Mouse (Mus musculus): ENCODE measurements around the gene Crk. TPM values are rescaled to one million over a fixed set of nuclear protein-coding genes. Genes with fewer than 3 reads are reported as not detected.

The Crk gene
- total RNA-seq, 1 experiment from 2014 or later = 50.9 TPM

- peak; percentile 50 to 61 for ATAC-seq (replicated peaks in 1 of 2; ENCODE audit: insufficient read depth in 1 of 2, low FRiP score in 2 of 2, low TSS enrichment in 1 of 2, low read depth in 1 of 2, poor library complexity in 2 of 2, severe bottlenecking in 2 of 2)
Measured at GRCm38 (mm10) chr11:75653781-75654470, 25.1 kb upstream of the Crk start.

- 0 out of 4 replicates have a peak, but pooled peaks of 1 of the 2 experiments have one; percentile 0 for ATAC-seq (replicated peaks in 1 of 2; ENCODE audit: insufficient read depth in 1 of 2, low FRiP score in 2 of 2, low TSS enrichment in 1 of 2, low read depth in 1 of 2, poor library complexity in 2 of 2, severe bottlenecking in 2 of 2)
Measured at GRCm38 (mm10) chr11:75654471-75655390, 24.3 kb upstream of the Crk start.

GRCm38 (mm10) chr11:75655621-75656545 lies 23.2 kb upstream of the Crk start:
- ATAC-seq (replicated peaks in 1 of 2; ENCODE audit: insufficient read depth in 1 of 2, low FRiP score in 2 of 2, low TSS enrichment in 1 of 2, low read depth in 1 of 2, poor library complexity in 2 of 2, severe bottlenecking in 2 of 2) = no peak

DNA sequence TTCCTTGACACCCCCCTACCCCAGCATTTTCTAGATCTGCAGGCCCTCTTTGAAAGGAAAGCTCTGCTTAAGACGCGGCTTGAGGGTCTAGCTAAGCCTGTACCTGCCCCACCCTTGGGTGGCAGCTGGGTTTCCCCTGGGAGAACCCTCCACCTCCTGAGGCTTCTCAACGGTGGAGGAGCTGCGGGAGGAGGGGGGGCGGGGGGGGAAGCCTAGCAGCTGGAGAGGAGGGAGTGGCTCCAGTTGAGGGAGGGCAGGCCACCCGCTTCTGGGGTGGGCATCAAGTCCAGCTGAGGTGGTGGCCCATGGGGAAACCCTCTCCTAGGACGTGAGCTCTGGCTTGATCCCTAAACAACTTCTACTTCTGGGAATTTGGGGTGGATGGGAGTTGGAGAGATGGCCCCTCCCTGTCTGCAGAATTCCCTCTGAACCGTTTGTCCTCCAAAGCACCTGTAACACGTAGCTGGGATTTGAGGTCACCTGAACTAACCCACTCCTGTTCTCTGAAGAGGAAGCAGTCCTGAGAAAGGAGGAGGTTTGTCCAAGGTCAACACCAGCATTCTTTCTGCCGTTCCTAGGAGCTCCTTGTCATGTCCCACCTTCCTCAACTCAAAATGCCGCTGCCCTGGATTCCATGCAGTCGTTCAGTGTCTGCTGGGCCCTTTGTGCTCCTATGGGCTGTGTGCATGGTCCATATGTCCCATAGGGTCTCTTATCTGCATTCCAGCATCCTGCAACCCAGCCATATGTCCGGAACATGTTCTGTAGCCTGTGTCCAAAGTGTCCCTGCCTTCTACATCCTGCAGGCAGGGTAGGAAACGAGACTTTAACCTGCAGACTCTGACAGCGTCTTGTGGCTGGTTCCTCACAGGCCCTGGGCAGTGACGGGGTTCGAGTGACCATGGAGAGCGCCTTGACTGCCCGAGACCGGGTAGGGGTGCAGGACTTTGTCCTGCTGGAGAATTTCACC lies 22.2 kb upstream of the Crk start:
- ATAC-seq (replicated peaks in 1 of 2; ENCODE audit: insufficient read depth in 1 of 2, low FRiP score in 2 of 2, low TSS enrichment in 1 of 2, low read depth in 1 of 2, poor library complexity in 2 of 2, severe bottlenecking in 2 of 2) = no peak

GRCm38 (mm10) chr11:75657841-75658240 lies 21.2 kb upstream of the Crk start:
- ATAC-seq (replicated peaks in 1 of 2; ENCODE audit: insufficient read depth in 1 of 2, low FRiP score in 2 of 2, low TSS enrichment in 1 of 2, low read depth in 1 of 2, poor library complexity in 2 of 2, severe bottlenecking in 2 of 2) = no peak

- no peak for ATAC-seq (replicated peaks in 1 of 2; ENCODE audit: insufficient read depth in 1 of 2, low FRiP score in 2 of 2, low TSS enrichment in 1 of 2, low read depth in 1 of 2, poor library complexity in 2 of 2, severe bottlenecking in 2 of 2)
Measured at GRCm38 (mm10) chr11:75658311-75658710, 20.7 kb upstream of the Crk start.

GRCm38 (mm10) chr11:75658996-75659750 lies 19.9 kb upstream of the Crk start:
- ATAC-seq (replicated peaks in 1 of 2; ENCODE audit: insufficient read depth in 1 of 2, low FRiP score in 2 of 2, low TSS enrichment in 1 of 2, low read depth in 1 of 2, poor library complexity in 2 of 2, severe bottlenecking in 2 of 2) = no peak

DNA sequence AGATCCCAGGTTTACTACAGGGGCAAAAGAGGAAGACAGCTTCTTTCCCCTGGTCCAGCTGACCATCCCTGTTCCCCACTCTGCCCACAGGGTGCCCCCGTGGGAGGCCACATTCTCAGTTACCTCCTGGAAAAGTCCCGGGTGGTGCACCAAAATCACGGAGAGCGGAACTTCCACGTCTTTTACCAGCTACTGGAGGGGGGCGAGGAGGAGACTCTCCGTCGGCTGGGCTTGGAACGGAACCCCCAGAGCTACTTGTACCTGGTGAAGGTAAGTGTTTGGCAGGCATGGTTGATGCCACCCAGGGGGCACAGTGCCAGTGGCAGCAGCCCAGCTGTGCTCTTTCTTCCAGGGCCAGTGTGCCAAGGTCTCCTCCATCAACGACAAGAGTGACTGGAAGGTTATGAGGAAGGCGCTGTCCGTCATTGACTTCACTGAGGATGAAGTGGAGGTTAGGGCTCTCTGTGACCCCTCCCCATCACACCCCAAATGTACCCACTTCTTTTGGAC lies 18.9 kb upstream of the Crk start:
- ATAC-seq (replicated peaks in 1 of 2; ENCODE audit: insufficient read depth in 1 of 2, low FRiP score in 2 of 2, low TSS enrichment in 1 of 2, low read depth in 1 of 2, poor library complexity in 2 of 2, severe bottlenecking in 2 of 2) = no peak

DNA sequence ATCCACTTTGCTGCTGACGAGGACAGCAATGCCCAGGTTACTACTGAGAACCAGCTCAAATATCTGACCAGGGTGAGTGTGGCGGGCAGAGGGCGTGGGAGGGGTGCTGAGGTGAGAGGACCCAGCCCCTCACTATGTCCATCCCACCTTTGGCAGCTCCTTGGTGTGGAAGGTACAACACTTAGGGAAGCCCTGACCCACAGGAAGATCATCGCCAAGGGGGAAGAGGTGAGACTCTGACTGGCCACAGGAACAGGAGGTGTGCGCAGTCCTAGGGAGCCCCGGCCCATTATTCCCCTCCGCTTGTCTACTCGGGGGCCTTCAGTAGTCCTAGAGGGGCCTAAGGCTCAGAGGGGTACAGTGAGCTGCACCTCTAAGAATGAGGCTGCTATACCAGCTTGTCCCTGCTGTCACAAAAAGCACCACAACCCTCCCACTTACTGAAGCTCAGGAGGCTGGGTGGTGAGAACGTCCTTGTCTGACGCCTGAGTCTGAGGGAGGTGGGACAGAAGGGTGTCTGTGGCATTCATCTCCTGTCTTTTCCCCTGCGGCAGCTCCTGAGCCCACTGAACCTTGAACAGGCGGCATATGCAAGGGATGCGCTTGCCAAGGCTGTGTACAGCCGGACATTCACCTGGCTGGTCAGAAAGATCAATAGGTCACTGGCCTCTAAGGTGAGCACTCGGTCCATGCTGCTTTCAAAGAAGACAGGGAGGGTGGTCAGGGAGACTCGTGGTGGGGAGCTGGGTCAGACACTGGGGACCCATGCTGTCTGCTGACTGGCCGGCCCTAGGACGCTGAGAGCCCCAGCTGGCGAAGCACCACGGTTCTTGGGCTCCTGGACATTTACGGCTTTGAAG lies 17.9 kb upstream of the Crk start:
- no peak for ATAC-seq (replicated peaks in 1 of 2; ENCODE audit: insufficient read depth in 1 of 2, low FRiP score in 2 of 2, low TSS enrichment in 1 of 2, low read depth in 1 of 2, poor library complexity in 2 of 2, severe bottlenecking in 2 of 2)

- ATAC-seq (replicated peaks in 1 of 2; ENCODE audit: insufficient read depth in 1 of 2, low FRiP score in 2 of 2, low TSS enrichment in 1 of 2, low read depth in 1 of 2, poor library complexity in 2 of 2, severe bottlenecking in 2 of 2) = no peak
Measured at GRCm38 (mm10) chr11:75662131-75662530, 16.9 kb upstream of the Crk start.

- no peak for ATAC-seq (replicated peaks in 1 of 2; ENCODE audit: insufficient read depth in 1 of 2, low FRiP score in 2 of 2, low TSS enrichment in 1 of 2, low read depth in 1 of 2, poor library complexity in 2 of 2, severe bottlenecking in 2 of 2)
Measured at GRCm38 (mm10) chr11:75666296-75666695, 12.8 kb upstream of the Crk start.

DNA sequence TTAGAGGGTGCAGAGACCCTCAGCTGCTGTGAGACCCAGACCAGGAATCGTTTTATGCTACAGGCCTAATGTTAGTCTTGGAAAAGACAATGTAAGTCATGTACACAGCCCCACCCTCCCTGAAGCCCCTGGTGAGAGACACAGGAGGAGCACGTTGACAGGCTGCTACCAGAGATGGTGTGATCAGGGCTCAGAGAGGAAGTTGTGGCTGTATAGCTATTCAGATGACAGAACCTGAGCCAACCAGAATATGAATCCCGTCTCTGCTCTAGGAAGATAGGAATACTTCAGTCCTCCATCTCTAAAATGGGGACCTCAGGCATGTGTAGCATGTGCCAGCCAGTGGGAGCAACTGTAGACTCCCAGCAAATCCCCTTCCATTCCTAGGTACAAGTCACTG lies 10.4 kb upstream of the Crk start:
- ATAC-seq (replicated peaks in 1 of 2; ENCODE audit: insufficient read depth in 1 of 2, low FRiP score in 2 of 2, low TSS enrichment in 1 of 2, low read depth in 1 of 2, poor library complexity in 2 of 2, severe bottlenecking in 2 of 2) = no peak

- ATAC-seq (replicated peaks in 1 of 2; ENCODE audit: insufficient read depth in 1 of 2, low FRiP score in 2 of 2, low TSS enrichment in 1 of 2, low read depth in 1 of 2, poor library complexity in 2 of 2, severe bottlenecking in 2 of 2) = peak; percentile 30 to 44; a peak in 2 of 4 replicates
Measured at GRCm38 (mm10) chr11:75669176-75669852, 9.7 kb upstream of the Crk start.

- ATAC-seq (replicated peaks in 1 of 2; ENCODE audit: insufficient read depth in 1 of 2, low FRiP score in 2 of 2, low TSS enrichment in 1 of 2, low read depth in 1 of 2, poor library complexity in 2 of 2, severe bottlenecking in 2 of 2) = no peak; a peak in 1 of 4 replicates
Measured at GRCm38 (mm10) chr11:75669853-75670200, 9.2 kb upstream of the Crk start.
